Mouse (Mus musculus) intestine, embryonic 14.5 days (tissue): ENCODE measurements around the gene Copg2. TPM values are rescaled to one million over a fixed set of nuclear protein-coding genes. Genes with fewer than 3 reads are reported as not detected.
A peak's percentile ranks its signal among the peaks of the same experiment; 100 is the strongest.

ENCODE experiments used
- ATAC-seq: fragments of 200-750 bp; cut with Nextera tagmentation; replicated peaks from 2 replicates; pipeline ENCODE4 v1.8.0; 2017; ENCODE audit warnings: low read depth, moderate number of reproducible peaks, moderate TSS enrichment, moderate library complexity; ENCODE audit not compliant: low FRiP score, low TSS enrichment
- DNase-seq: peaks from one replicate; pipeline ENCODE4 v3.0.0-alpha.2; 2018; ENCODE audit warnings: low spot score
- H3K27ac ChIP-seq: fragments of 300-500 bp; sonication (generic); 2 replicates; pipeline ENCODE4 v1.5.1; 2014; ENCODE audit warnings: low read depth, mild to moderate bottlenecking, control low read depth
- H3K27me3 ChIP-seq: fragments of 300-500 bp; sonication (generic); replicated peaks from 2 replicates; pipeline ENCODE4 v1.6.1; 2014; ENCODE audit warnings: low read length, control low read depth; ENCODE audit not compliant: control insufficient read depth, insufficient read depth
- H3K36me3 ChIP-seq: fragments of 300-500 bp; sonication (generic); 2 replicates; pipeline ENCODE4 v1.6.1; 2014; ENCODE audit warnings: low read length, control low read depth; ENCODE audit not compliant: control insufficient read depth, insufficient read depth
- H3K4me1 ChIP-seq: fragments of 300-500 bp; sonication (generic); replicated peaks from 2 replicates; pipeline ENCODE4 v1.6.1; 2014; ENCODE audit warnings: low read length, control low read depth, mixed read lengths; ENCODE audit not compliant: control insufficient read depth, insufficient read depth
- H3K4me2 ChIP-seq: fragments of 300-500 bp; sonication (generic); 2 replicates; pipeline ENCODE4 v1.6.1; 2014; ENCODE audit warnings: low read length
- H3K4me3 ChIP-seq: fragments of 300-500 bp; sonication (generic); 2 replicates; pipeline ENCODE4 v1.5.1; 2014; ENCODE audit warnings: low read depth, low read length, control low read depth, mixed read lengths
- H3K9ac ChIP-seq: fragments of 300-500 bp; sonication (generic); 2 replicates; pipeline ENCODE4 v1.6.1; 2014; ENCODE audit warnings: mild to moderate bottlenecking, low read length
- H3K9me3 ChIP-seq: fragments of 300-500 bp; sonication (generic); 2 replicates; pipeline ENCODE4 v1.6.1; 2016; ENCODE audit warnings: low read length, control low read depth; ENCODE audit not compliant: control insufficient read depth
- WGBS: fragments of 180-500 bp; shearing (Covaris S2); extraction: QIAGEN DNeasy Blood & Tissue Kit; methylation state at CpG from one replicate; pipeline ENCODE4 v1.1.7; 2014; 5-methylcytosine and 5-hydroxymethylcytosine counted together
- polyA plus RNA-seq: library from polyadenylated mRNA; unstranded; fragments of >200 nt; fragmentation: Nextera tagmentation; extraction: Ambion mirVana; gene quantifications from 2 replicates; pipeline ENCODE4 v1.2.1, GENCODE M21; 2014

Copg2 gene
- polyA plus RNA-seq, 1 experiment from 2014 or later = 22.9 TPM

DNA sequence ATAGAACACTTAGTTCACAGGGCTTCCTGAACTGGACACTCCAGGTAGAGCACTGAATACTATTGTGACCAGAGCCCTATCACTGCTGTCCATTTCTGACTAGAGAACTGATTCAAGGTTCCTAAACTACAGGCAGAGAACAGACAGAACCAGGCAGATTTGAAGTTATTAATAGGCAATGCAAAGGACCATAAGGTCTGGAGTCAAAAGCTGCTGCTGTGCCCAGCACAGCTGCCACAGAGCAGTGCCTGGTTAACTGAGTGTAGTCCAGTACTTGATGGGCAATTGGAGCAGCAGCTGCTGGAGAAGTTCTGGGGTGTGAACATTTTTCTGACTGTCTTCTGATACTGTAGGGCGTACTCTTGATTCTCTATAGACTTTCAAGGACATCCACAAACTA is 30.1 kb downstream of the Copg2 start:
- no peaks in the 10 kb centered on the region for H3K27me3 ChIP-seq
- no peak overlapping the region for H3K4me3 ChIP-seq
- WGBS = 90% methylated on average over 1 of the region's 1 CpGs
- no peaks in the 10 kb centered on the region for H3K9me3 ChIP-seq
- no peak overlapping the region for H3K4me2 ChIP-seq
- no peak for DNase-seq
- no peak for ATAC-seq
- no peaks in the 10 kb centered on the region for H3K4me1 ChIP-seq
- H3K36me3 ChIP-seq = no peaks in the 10 kb centered on the region
- no peak overlapping the region for H3K27ac ChIP-seq
- no peak overlapping the region for H3K9ac ChIP-seq

DNA sequence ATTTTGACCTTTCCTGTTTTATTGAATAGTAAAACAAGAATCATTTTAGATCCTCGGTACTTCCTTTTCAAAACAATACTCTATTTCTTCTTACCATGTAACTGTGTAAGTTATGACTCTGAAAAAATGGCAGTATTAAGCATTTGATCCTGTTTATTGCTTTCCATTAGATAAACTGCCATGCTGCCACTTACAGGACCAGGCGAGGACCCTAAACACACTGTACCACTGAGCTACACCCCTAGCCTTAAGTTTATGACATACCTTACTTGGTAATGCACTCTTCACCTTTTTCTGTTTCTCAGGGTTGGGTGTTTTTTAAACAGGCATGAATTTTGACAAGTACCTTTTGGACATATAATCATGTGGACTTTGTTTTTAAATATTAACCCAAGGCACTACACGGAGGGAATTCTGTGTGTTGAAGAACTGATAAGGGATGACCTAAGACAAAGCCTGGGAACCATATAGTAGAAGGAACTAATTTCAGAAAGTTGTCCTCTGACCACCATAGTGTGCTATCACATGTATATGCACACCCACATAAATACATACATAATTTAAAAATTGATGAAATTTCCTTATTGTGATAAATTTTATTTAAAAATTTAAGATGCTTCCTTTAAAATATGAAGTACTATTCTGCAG is 31.4 kb downstream of the Copg2 start:
- no peaks in the 10 kb centered on the region for H3K9me3 ChIP-seq
- 61% methylated on average over 3 of the region's 3 CpGs for WGBS
- H3K27me3 ChIP-seq = no peaks in the 10 kb centered on the region
- H3K4me1 ChIP-seq = no peaks in the 10 kb centered on the region
- H3K4me3 ChIP-seq = no peak overlapping the region
- H3K4me2 ChIP-seq = no peak overlapping the region
- 0 out of 2 replicates have a peak overlapping the region, but pooled peaks have one; percentile 33 for H3K27ac ChIP-seq
- no peaks in the 10 kb centered on the region; the same call in 1 of the 2 replicates for H3K36me3 ChIP-seq
- DNase-seq (no peak), ATAC-seq (peak; percentile 53; the same call in 1 of the 2 replicates)
- no peak overlapping the region for H3K9ac ChIP-seq

DNA sequence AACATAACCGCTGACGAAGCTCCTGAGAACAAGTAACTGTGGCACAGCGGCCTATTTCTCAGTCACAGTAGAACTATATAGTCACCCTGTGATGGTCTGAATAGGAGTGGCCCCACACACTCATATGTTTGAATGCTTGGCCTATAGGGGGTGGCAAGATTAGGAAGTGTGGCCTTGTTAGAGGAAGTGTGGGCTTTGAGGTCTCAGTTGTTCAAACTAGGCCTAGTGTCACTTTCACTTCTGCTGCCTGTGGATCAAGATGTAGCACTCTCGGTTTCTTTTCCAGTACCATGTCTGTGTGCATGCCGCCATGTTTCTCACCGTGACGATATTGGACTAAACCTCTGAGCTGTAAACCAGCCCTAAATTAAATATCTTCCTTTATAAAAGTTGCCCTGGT is 40.6 kb downstream of the Copg2 start:
- Histone ChIP-seq H3K27me3 (no peaks in the 10 kb centered on the region), H3K27ac (no peak overlapping the region), H3K4me2 (no peak overlapping the region), H3K36me3 (peaks cover 25% of the 10 kb centered on the region), H3K4me3 (no peak overlapping the region), H3K4me1 (no peaks in the 10 kb centered on the region), H3K9ac (no peak overlapping the region), H3K9me3 (no peaks in the 10 kb centered on the region)
- ATAC-seq (no peak), DNase-seq (no peak)
- 93% methylated on average over 7 of the region's 7 CpGs for WGBS

DNA sequence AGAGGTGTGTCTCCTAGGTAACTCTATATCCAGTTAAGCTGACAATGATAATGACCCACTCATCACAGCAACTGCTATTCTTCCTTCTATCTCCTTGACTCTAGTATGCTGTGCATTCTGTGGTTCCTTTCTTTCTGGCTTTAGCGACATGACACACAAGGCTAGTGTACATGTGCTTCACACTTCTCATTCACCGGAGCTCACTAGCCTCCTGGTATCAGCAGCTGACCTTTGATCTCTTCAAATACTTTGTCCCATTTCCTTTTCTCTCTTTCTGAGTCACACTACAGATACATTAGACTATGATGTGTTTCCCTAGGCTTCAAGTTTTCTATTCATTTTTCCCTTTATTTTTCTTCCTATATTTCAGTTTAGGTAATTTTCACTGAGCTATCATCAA is 41.4 kb downstream of the Copg2 start:
- ATAC-seq = no peak
- WGBS = 82% methylated on average over 2 of the region's 2 CpGs

DNA sequence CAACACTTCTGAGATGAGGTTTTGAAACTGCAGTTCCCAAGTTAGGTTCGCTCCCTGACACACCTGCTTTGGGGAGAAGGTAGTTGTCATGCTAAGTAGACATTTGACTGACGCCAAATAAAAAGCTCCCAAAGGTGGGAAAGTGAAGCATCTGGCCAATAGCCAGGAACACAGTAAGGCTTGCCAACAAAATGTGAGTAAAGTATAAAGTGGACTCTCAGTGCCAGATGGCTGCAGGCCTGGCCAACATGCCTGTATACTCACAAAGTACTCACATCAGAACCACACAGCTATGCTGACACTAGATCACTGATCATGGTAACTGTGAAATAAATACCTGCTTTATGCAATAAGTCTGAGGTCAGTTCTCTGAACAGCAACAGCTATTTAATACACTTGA is 46.8 kb downstream of the Copg2 start:
- 0 out of 2 replicates have a peak, but pooled peaks cover 2% of the 10 kb centered on the region for H3K9me3 ChIP-seq
- H3K4me3 ChIP-seq = no peak overlapping the region
- no peaks in the 10 kb centered on the region for H3K4me1 ChIP-seq
- ATAC-seq = no peak
- WGBS = 87% methylated on average over 2 of the region's 2 CpGs
- no peak overlapping the region for H3K9ac ChIP-seq
- H3K27ac ChIP-seq = no peak overlapping the region
- H3K27me3 ChIP-seq = no peaks in the 10 kb centered on the region
- DNase-seq = no peak
- peaks cover 8% of the 10 kb centered on the region; the same call in 1 of the 2 replicates for H3K36me3 ChIP-seq
- no peak overlapping the region for H3K4me2 ChIP-seq

More for the DNA sequence above, 41.4 kb downstream of the Copg2 start:
- DNase-seq = no peak
- Histone ChIP-seq H3K27ac (no peak overlapping the region), H3K4me2 (no peak overlapping the region), H3K4me3 (no peak overlapping the region), H3K27me3 (no peaks in the 10 kb centered on the region), H3K9me3 (no peaks in the 10 kb centered on the region), H3K9ac (no peak overlapping the region), H3K4me1 (no peaks in the 10 kb centered on the region), H3K36me3 (peaks cover 25% of the 10 kb centered on the region)

DNA sequence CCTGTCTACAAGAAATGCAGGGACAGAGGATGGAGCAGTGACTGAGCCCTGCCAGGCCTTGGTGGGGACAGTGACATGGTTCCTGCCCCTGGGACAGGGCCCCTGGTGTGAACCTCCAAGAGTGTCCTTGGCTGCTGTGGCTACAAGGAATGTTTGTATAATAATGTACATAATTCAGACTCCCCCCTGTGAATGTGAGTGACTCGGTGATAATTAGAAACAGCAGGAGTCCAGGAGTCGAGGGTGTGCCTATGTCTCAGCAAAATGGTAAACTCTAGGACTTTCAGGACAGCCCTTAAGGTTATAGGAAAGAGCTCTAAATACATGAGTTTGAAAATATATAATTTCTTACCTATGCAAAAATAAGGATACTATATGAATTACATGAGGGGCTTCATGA is 64.4 kb downstream of the Copg2 start:
- DNase-seq (no peak), ATAC-seq (no peak)
- no peaks in the 10 kb centered on the region for H3K4me1 ChIP-seq
- no peak overlapping the region for H3K4me2 ChIP-seq
- no peaks in the 10 kb centered on the region for H3K9me3 ChIP-seq
- no peak overlapping the region for H3K4me3 ChIP-seq
- no peak overlapping the region for H3K9ac ChIP-seq
- H3K36me3 ChIP-seq = no peaks in the 10 kb centered on the region
- H3K27me3 ChIP-seq = no peaks in the 10 kb centered on the region
- no peak overlapping the region for H3K27ac ChIP-seq
- 68% methylated on average over 2 of the region's 2 CpGs for WGBS

DNA sequence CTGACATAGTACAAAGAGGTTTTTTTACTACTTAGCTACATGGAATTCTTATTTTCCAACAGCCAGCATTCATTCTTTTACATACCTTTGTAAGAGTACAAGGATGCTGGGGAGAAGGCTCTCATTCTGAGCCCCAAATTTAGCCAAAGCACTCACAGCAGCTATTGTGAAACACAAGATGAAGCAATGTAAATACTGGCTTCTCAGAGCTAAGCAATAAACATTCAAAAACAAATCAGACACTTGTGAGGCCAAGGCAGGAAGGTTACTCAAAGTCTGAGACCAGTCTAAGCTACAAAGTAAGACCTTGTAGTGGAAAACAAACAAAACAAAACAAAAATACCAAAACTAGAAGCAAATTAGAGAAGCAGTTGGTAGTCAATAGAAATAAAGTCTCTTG is 83.0 kb downstream of the Copg2 start:
- H3K36me3 ChIP-seq = peaks cover 7% of the 10 kb centered on the region
- no peak overlapping the region for H3K4me2 ChIP-seq
- H3K4me3 ChIP-seq = no peak overlapping the region
- no peak overlapping the region for H3K9ac ChIP-seq
- no peaks in the 10 kb centered on the region for H3K9me3 ChIP-seq
- no peak overlapping the region for H3K27ac ChIP-seq
- DNase-seq (no peak), ATAC-seq (no peak)
- no peaks in the 10 kb centered on the region for H3K4me1 ChIP-seq
- no peaks in the 10 kb centered on the region for H3K27me3 ChIP-seq

DNA sequence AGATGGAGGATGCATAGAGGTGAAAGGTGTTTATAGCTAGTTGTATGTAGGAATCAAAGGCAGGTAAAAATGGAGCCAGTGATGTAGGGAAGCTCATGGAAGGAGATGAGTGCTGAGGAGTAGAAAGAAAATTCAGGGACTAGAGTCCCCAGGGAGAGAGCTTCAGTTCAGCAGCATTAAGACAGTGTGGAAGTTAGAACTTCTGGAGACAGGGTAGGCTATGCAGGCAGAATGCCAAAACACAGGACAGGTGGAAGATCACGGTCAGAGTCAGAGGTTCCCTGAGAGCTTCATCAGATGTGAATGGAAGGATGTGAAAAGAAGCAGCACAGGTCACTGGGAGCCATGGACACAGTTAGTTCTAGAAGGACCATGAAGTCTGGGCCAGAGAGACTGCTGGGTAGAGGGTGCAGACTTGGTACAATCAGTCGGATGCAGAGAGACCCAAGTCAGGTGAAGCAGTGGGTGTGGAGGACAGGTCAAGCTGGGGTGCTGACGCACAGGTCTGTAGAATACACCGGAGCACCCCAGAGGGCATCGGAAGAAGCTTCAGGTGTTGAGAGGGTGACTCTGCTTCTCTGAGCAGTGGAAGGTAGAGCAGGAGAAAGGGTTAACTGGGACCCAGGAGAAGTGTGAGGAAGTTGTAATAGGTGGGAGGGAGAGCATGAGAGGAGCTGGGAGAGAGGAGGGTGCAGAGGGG is 91.4 kb downstream of the Copg2 start:
- Histone ChIP-seq H3K4me3 (no peak overlapping the region), H3K27me3 (no peaks in the 10 kb centered on the region), H3K9me3 (no peaks in the 10 kb centered on the region), H3K27ac (no peak overlapping the region), H3K4me1 (no peaks in the 10 kb centered on the region), H3K4me2 (no peak overlapping the region), H3K9ac (no peak overlapping the region), H3K36me3 (peaks cover 22% of the 10 kb centered on the region)
- DNase-seq (no peak), ATAC-seq (no peak)
- 93% methylated on average over 5 of the region's 5 CpGs for WGBS
